Mouse (Mus musculus) cortical plate, adult 2 months (tissue): Measurements from ENCODE around the gene 8030474K03Rik. TPM values are rescaled to one million over a fixed set of nuclear protein-coding genes. Genes with fewer than 3 reads are reported as not detected.
"Not testable (repeated sequence)": the region's sequence is repeated elsewhere in the genome, so short reads cannot be mapped to it uniquely, and the experiment has no call there.

Experiments
- H3K27ac ChIP-seq: fragments of 200-500 bp; 2 replicates; pipeline ENCODE4 v1.5.1; 2012; ENCODE audit warnings: low read length, control low read depth, inconsistent platforms; ENCODE audit not compliant: insufficient read depth
- H3K4me1 ChIP-seq: fragments of 200-500 bp; 2 replicates; pipeline ENCODE4 v1.6.1; 2011; ENCODE audit warnings: low read length; ENCODE audit not compliant: control insufficient read depth, insufficient read depth
- H3K4me3 ChIP-seq: fragments of 200-500 bp; 2 replicates; pipeline ENCODE4 v1.5.1; 2011; ENCODE audit warnings: mild to moderate bottlenecking, low read length, control low read depth; ENCODE audit not compliant: insufficient read depth
- CTCF ChIP-seq: fragments of 200-500 bp; IDR thresholded peaks from 2 replicates; pipeline ENCODE4 v1.5.1; 2011; ENCODE audit warnings: mild to moderate bottlenecking, control low read depth, low read length; ENCODE audit not compliant: insufficient read depth; ENCODE audit errors: extremely low read depth
- POLR2A ChIP-seq: fragments of 200-500 bp; IDR thresholded peaks from 2 replicates; pipeline ENCODE4 v1.6.1; 2011; ENCODE audit warnings: mild to moderate bottlenecking, low read length, control low read depth; ENCODE audit not compliant: insufficient read depth; ENCODE audit errors: extremely low read depth
- polyA plus RNA-seq: library from polyadenylated mRNA; depleted of rRNA; stranded (reverse); fragments of >200 nt; gene quantifications from 2 replicates; pipeline ENCODE4 v1.2.3, GENCODE M21; 2012; rRNA removed

8030474K03Rik gene
- polyA plus RNA-seq, 1 experiment, result not detected

DNA sequence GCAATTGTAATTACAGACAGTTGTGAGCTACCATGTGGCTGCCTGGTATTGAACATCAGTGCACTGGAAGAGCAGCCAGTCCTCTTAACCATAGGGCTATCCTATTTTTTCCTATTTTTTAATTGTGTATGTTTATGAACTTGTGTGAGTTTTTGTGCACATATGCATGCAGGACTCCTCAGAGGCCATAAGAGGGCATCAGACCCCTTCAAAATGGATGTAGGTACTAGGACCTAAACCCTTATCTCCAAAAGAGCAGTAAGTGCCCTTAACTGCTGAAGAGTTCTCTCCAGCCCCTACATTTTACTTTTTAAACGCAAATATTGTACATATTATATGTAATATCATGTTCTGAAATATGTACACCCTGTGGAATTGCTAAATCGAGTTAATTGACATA is 11.1 kb downstream of the 8030474K03Rik start:
- TF ChIP-seq CTCF (peak; percentile 31; the same call in 1 of the 2 replicates), POLR2A (no peak)
- Histone ChIP-seq H3K4me1 (no peaks in the 10 kb centered on the region), H3K4me3 (no peak overlapping the region), H3K27ac (no peak overlapping the region)

GRCm38 (mm10) chrX:101811750-101812149 is 17.3 kb downstream of the 8030474K03Rik start:
- H3K27ac ChIP-seq, result no peak overlapping the region
- H3K4me3 ChIP-seq, result no peak overlapping the region
- TF ChIP-seq CTCF (no peak), POLR2A (no peak)
- no peaks in the 10 kb centered on the region for H3K4me1 ChIP-seq

DNA sequence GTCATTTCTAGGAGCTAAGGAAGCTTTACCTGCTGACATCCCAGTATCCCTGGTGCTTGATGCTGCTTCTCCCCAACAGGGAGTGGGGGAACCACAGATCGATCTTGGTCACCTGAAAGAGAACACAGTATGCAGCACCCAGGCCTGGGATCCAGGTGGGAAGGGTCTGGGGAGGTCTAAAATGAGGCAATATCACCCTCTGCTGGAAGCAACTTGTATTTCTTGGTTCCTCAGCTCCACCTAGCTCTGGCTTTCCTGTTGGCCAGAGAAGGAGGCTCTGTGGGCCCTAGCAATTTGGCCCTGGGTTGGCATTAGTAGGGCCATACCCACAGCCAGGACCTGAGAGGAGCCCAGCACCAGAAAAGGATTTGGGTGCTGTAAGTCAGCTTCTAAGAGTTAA is 24.7 kb downstream of the 8030474K03Rik start:
- TF ChIP-seq POLR2A (no peak), CTCF (peak; percentile 30; the same call in 1 of the 2 replicates)
- Histone ChIP-seq H3K4me1 (no peaks in the 10 kb centered on the region), H3K27ac (no peak overlapping the region), H3K4me3 (no peak overlapping the region)

GRCm38 (mm10) chrX:101819980-101820379 is 25.5 kb downstream of the 8030474K03Rik start:
- not testable (repeated sequence) for H3K4me1 ChIP-seq, H3K4me3 ChIP-seq, H3K27ac ChIP-seq

DNA sequence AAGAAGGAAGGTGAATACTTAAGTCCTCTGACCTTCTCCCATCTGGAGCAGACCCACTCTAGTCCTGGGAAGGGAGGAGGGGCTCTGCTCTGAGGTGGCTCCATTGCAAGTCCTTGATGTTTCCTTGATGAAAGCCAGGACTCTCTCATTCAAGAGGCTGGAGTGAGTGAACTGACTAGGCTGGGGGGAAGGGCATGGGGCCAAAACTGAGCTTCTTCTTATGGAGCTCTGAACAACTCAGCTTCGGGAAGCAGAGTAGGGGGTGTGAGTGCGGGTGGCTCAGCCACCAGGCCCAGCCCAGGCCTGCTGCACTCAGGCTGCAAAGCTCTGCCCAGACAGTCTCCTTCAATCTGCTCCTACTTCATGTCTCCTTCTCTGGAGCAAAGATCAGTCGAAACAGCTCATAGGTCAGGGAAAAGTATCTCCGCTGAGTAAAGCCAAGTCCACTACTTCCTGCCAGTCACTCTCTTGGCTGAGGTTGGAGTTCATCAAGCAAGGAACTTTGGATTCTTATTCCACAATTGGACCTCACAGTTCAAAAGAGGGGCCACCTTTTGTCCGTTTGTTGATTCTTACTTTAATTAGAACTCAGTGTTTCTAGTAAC is 52.8 kb downstream of the 8030474K03Rik start:
- Histone ChIP-seq H3K4me3 (no peak overlapping the region), H3K4me1 (no peaks in the 10 kb centered on the region), H3K27ac (no peak overlapping the region)
- TF ChIP-seq POLR2A (no peak), CTCF (no peak)

Other genes with a start within 250 kb of the 8030474K03Rik start
- gene Ogt, start 154.6 kb upstream of the 8030474K03Rik start, polyA plus RNA-seq, result 301 and 326 TPM in 2 replicates
- 0.13 TPM in 2 replicates for gene Cxcr3, start 60.4 kb upstream of the 8030474K03Rik start, polyA plus RNA-seq
- 0.17 and 0.21 TPM in 2 replicates for gene Gm4779, start 233 bp upstream of the 8030474K03Rik start, polyA plus RNA-seq
- gene Nhsl2, start 54.7 kb downstream of the 8030474K03Rik start, polyA plus RNA-seq, result 9.9 and 10.5 TPM in 2 replicates